Mouse (Mus musculus) CD4-positive naive resting alpha-beta T cell, adult 76 days (primary cell): ENCODE results near the gene Ccdc188. TPM values are rescaled to one million over a fixed set of nuclear protein-coding genes. Genes with fewer than 3 reads are reported as not detected.

Source experiments
- total RNA-seq: library from RNA; stranded (reverse); gene quantifications from one replicate; pipeline ENCODE4 v1.2.4, GENCODE M21; 2023

Ccdc188 gene
- not detected for total RNA-seq

GRCm38 (mm10) chr16:18217579-18217978, at the start of gene Ccdc188:
Gene Ccdc188 (plus strand): TSS chr16:18217879.

GRCm38 (mm10) chr16:18234671-18235388, 17.2 kb downstream of the Ccdc188 start, which contains the start of gene Zdhhc8:
Gene Zdhhc8 (minus strand): TSS chr16:18235136.

GRCm38 (mm10) chr16:18248433-18249363, 31.0 kb downstream of the Ccdc188 start, which contains the start of the genes Trmt2a and Ranbp1:
Gene Trmt2a (plus strand): TSS chr16:18248679.
Gene Ranbp1 (minus strand): TSS chr16:18248732.

GRCm38 (mm10) chr16:18258221-18258620, 40.5 kb downstream of the Ccdc188 start, which contains the start of gene Gm49776:
Gene Gm49776 (minus strand): TSS chr16:18258321.

Other genes starting within 250 kb of the Ccdc188 start
- not detected for gene Vpreb2, start 237.5 kb upstream of the Ccdc188 start, total RNA-seq
- gene Dgcr6, start 165.0 kb upstream of the Ccdc188 start, total RNA-seq = 4.8 TPM
- 4.7 TPM for gene Prodh, start 127.7 kb upstream of the Ccdc188 start, total RNA-seq
- gene Rtn4r, start 90.2 kb upstream of the Ccdc188 start, total RNA-seq = not detected
- 30.4 TPM for gene Zdhhc8, start 17.3 kb downstream of the Ccdc188 start, total RNA-seq
- 102 TPM for gene Trmt2a, start 30.8 kb downstream of the Ccdc188 start, total RNA-seq
- 95.8 TPM for gene Ranbp1, start 30.9 kb downstream of the Ccdc188 start, total RNA-seq
- gene Gm49776, start 40.4 kb downstream of the Ccdc188 start, total RNA-seq = not detected
- gene Dgcr8, start 71.4 kb downstream of the Ccdc188 start, total RNA-seq = 29.5 TPM
- 43.5 TPM for gene Tango2, start 130.2 kb downstream of the Ccdc188 start, total RNA-seq
- gene Arvcf, start 130.3 kb downstream of the Ccdc188 start, total RNA-seq = 3.8 TPM
- gene Txnrd2, start 208.5 kb downstream of the Ccdc188 start, total RNA-seq = 14.6 TPM
- gene Comt, start 209.0 kb downstream of the Ccdc188 start, total RNA-seq = 9.1 TPM